Mouse (Mus musculus): ENCODE data around the gene Naaladl1.

GRCm38 (mm10) chr19:6056696-6057095, 48.9 kb upstream of the Naaladl1 start:
- no peak for TF ChIP-seq CTCF (IDR thresholded peaks at IDR 0.05; ENCODE audit: borderline replicate concordance, control insufficient read depth, extremely low read depth, insufficient read depth, low read length, poor library complexity)
- no peak for TF ChIP-seq POLR2A (IDR thresholded peaks at IDR 0.05; ENCODE audit: control insufficient read depth, extremely low read depth, insufficient read depth, low read length, poor library complexity)
